Mouse (Mus musculus) forebrain, embryonic 15.5 days (tissue): ENCODE results near the gene Slc8a1. TPM values are rescaled to one million over a fixed set of nuclear protein-coding genes. Genes with fewer than 3 reads are reported as not detected.
A peak's percentile ranks its signal among the peaks of the same experiment; 100 is the strongest.

Experiments
- ATAC-seq: fragments of 200-750 bp; cut with Nextera tagmentation; replicated peaks from 2 replicates; pipeline ENCODE4 v1.8.0; 2017; ENCODE audit warnings: mild to moderate bottlenecking, moderate TSS enrichment, moderate library complexity
- H3K27ac ChIP-seq: fragments of 300-500 bp; sonication (generic); replicated peaks from 2 replicates; pipeline ENCODE4 v1.5.1; 2015; ENCODE audit warnings: mild to moderate bottlenecking, inconsistent platforms
- H3K27me3 ChIP-seq: fragments of 300-500 bp; sonication (generic); 2 replicates; pipeline ENCODE4 v1.6.1; 2015; ENCODE audit warnings: inconsistent platforms
- H3K36me3 ChIP-seq: fragments of 300-500 bp; sonication (generic); 2 replicates; pipeline ENCODE4 v1.6.1; 2015; ENCODE audit warnings: mild to moderate bottlenecking, inconsistent platforms
- H3K4me1 ChIP-seq: fragments of 300-500 bp; sonication (generic); 2 replicates; pipeline ENCODE4 v1.6.1; 2015; ENCODE audit warnings: inconsistent platforms
- H3K4me2 ChIP-seq: fragments of 300-500 bp; sonication (generic); replicated peaks from 2 replicates; pipeline ENCODE4 v1.6.1; 2015; ENCODE audit warnings: mild to moderate bottlenecking, inconsistent platforms
- H3K4me3 ChIP-seq: fragments of 300-500 bp; sonication (generic); 2 replicates; pipeline ENCODE4 v1.5.1; 2015; ENCODE audit warnings: mild to moderate bottlenecking, inconsistent platforms
- H3K9ac ChIP-seq: fragments of 300-500 bp; sonication (generic); replicated peaks from 2 replicates; pipeline ENCODE4 v1.6.1; 2015; ENCODE audit warnings: mild to moderate bottlenecking, inconsistent platforms
- H3K9me3 ChIP-seq: fragments of 300-500 bp; sonication (generic); 2 replicates; pipeline ENCODE4 v1.6.1; 2016; ENCODE audit warnings: inconsistent platforms
- WGBS: fragments of 180-500 bp; shearing (Covaris S2); methylation state at CpG from one replicate; pipeline ENCODE4 v1.1.7; 2015; ENCODE audit warnings: mixed read lengths; 5-methylcytosine and 5-hydroxymethylcytosine counted together
- polyA plus RNA-seq: library from polyadenylated mRNA; unstranded; fragments of >200 nt; fragmentation: Nextera tagmentation; extraction: Ambion mirVana; gene quantifications from 2 replicates; pipeline ENCODE4 v1.2.1, GENCODE M21; 2015

The Slc8a1 gene
- polyA plus RNA-seq, 1 experiment from 2014 or later, result 18.4 TPM

- H3K4me1 ChIP-seq, result no peaks in the 10 kb centered on the region
- no peaks in the 10 kb centered on the region for H3K9me3 ChIP-seq
- H3K27ac ChIP-seq, result peak overlapping the region; percentile 55
- H3K9ac ChIP-seq, result no peak overlapping the region
- ATAC-seq, result no peak; the same call in 1 of the 2 replicates
- no peak overlapping the region for H3K4me2 ChIP-seq
- no peaks in the 10 kb centered on the region for H3K27me3 ChIP-seq
- 56% methylated on average over 2 of the region's 2 CpGs for WGBS
- no peak overlapping the region for H3K4me3 ChIP-seq
- no peaks in the 10 kb centered on the region for H3K36me3 ChIP-seq
Measured at GRCm38 (mm10) chr17:81360571-81360970, 377.6 kb downstream of the Slc8a1 start.

DNA sequence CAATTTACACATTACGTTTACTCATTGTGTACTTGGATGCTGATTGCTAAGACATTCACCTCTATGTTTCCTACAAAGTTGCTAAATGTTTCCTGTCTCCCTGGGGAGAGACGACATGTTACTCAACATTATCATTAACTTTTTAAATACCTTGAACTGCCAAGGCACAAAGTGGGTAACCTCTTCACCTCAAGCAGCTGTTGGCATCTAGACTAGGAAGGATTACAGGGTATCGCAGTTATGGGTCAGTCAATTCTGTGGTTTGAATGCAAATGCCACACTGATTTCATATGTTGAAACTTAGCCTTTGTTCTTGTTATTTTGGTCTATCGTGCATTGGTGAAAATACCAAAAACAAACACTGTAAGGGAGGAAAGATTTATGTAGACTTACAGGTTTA is 378.1 kb downstream of the Slc8a1 start:
- peak overlapping the region; percentile 55 for H3K27ac ChIP-seq
- H3K4me2 ChIP-seq, result no peak overlapping the region
- 80% methylated on average over 4 of the region's 4 CpGs for WGBS
- H3K4me1 ChIP-seq, result no peaks in the 10 kb centered on the region
- no peak overlapping the region for H3K9ac ChIP-seq
- no peak overlapping the region for H3K4me3 ChIP-seq
- no peaks in the 10 kb centered on the region for H3K9me3 ChIP-seq
- no peaks in the 10 kb centered on the region for H3K27me3 ChIP-seq
- no peaks in the 10 kb centered on the region for H3K36me3 ChIP-seq
- no peak for ATAC-seq

DNA sequence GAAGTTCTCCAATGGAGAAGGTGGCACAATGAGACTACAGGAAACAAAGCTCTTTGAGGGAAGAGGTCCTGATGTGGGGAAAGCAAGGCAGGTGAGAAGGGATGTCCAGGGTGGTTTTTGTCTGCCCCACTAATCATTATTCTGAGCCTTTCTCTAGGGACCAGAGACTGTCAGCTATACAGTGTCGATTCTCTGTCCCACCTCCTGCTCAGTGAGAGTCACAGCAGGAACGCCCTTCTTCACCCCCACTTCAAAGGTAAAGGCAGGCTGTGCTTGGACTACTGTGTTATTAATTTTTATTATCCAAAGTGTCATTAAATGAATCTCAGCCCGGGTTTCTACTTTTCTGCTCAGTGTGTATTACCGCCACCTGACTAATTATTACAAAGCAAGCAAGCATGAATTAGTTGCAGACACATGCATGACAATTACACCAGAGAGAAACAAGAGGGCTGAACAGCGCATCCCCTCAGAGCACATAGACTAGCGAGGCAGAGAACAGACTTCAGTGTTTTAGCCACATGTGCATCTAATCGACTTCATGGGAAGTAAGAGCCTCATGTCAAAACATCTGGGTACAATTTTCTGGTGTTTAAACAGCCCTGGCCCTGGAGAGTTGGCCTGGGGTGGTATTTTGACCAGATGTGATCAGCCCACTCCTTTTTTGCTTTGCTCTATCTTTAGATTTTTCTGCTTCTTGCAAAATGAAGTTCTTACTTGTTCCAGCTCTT is 402.0 kb downstream of the Slc8a1 start:
- Histone ChIP-seq H3K4me2 (no peak overlapping the region), H3K36me3 (no peaks in the 10 kb centered on the region), H3K27ac (no peak overlapping the region), H3K9ac (no peak overlapping the region), H3K4me3 (no peak overlapping the region), H3K4me1 (no peaks in the 10 kb centered on the region), H3K9me3 (no peaks in the 10 kb centered on the region), H3K27me3 (no peaks in the 10 kb centered on the region)
- no peak for ATAC-seq
- WGBS, result 51% methylated on average over 7 of the region's 7 CpGs

GRCm38 (mm10) chr17:81335526-81335925 is 402.7 kb downstream of the Slc8a1 start:
- 59% methylated on average over 1 of the region's 1 CpGs for WGBS
- no peak overlapping the region for H3K4me2 ChIP-seq
- H3K27ac ChIP-seq, result no peak overlapping the region
- no peaks in the 10 kb centered on the region for H3K4me1 ChIP-seq
- no peak overlapping the region for H3K9ac ChIP-seq
- H3K4me3 ChIP-seq, result no peak overlapping the region
- H3K9me3 ChIP-seq, result no peaks in the 10 kb centered on the region
- no peaks in the 10 kb centered on the region for H3K36me3 ChIP-seq
- no peaks in the 10 kb centered on the region for H3K27me3 ChIP-seq
- ATAC-seq, result no peak
